Mouse (Mus musculus) kidney, adult 9 months (tissue): ENCODE measurements at regions not wholly inside any gene's neighbourhood (a gene's known extent, or its start where the extent isn't known, plus 50 kb on each side); places are given as distances from the start of the nearest gene placed in this dataset.

Experiments
- DNase-seq: peaks from one replicate; pipeline ENCODE4 v3.0.0; 2022

DNA sequence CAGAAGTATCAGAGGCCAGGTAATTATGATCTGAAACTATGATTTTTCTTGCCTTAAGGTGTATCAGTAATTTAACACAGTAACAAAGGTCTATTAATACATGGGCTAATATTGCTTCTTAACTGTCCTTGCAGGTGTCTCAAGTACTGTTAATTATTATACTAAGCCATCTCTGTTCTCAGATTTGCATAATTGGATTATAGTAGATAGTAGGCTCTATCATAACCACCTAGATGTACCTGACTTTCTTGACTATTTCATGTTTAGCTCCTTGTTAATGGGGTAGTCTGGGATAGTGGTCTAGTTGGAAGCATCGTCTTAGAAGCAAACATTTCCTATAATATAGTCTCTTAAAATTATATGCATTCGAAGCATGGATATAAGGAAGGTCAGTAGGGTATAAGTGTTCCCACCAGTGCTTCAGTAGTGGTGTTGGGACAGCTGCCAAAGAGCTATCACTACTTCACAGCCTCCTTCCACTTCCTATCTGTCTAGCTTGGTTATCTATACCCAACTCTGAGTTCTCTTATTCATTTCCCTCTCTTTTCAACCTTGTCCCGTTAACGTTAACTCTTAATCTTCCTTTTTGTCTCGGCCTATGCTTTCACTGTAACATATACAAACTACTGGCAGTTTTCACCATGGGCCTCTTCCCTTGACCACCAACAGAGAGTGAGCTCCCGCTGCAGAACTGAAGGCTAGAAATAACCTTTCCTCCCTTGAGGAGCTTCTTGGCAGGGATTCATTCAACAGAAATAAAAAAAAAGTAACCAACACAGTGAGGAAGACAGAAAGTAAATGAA is 630.9 kb upstream of the Lcorl start:
- no peak for DNase-seq

DNA sequence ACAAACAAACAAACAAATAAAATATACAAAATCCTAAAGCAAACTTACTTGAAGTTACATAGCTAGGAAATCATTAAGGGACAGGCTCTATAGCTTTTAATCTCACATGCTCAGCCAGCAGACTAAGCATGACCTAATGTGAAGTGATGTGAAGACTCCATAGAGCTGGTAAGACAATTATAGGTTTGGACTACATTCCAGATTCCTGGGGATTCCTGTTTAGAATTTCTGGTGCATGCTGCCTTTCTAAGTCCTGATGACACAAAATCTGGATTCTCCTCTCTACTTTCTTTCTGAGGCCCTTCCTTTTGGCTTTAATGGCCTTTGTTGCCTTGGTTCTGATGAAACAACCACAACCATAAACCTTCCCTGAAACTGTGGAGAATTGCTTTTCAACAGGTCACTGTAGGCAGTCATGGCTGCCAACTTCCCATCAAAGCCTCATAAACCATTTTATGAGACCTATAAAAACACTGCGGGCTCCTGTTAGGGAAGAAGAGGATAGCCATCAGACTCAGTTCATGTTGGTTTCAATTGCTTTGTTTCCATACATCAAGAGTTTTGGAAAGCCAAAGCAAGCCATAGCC is 629.4 kb upstream of the Lcorl start:
- DNase-seq: no peak

DNA sequence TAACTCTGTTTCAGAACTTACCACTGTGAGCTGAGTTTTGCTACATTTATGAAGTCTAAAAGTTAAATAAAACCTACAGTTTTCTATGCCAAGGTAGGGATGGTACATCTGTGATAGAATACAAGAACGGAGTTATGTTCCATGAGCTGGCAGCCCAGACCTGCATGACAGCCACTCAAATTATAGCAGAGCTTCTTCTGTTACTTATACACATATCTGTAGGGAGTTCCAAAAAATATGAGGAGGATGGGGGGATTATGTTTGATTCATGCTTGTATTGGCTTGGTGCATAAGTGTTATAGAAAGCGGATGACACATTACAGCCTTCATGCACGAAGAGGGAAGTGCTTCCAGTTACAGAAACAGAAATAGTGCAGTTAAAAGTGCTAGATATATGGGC is 598.9 kb upstream of the Lcorl start:
- DNase-seq: no peak

DNA sequence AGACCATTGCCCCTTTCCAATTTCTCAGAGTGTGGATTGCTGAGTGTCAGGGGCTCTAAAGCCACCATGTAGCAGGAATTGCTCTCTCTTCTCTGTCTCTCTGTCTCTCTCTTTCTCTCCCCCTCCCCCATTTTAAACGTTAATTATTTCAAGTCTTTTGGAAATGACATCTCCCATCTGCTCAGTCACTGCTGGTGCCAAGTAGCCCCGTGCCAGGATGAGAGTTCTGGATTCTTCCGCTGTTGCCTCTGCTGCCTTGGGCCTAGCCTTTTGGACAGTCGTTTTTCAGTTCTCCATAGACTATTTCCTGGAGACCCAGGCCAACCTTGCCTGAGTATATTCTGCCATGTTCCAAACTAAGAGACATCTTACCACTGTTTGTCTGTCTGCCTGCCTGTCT is 590.9 kb upstream of the Lcorl start:
- DNase-seq: no peak

DNA sequence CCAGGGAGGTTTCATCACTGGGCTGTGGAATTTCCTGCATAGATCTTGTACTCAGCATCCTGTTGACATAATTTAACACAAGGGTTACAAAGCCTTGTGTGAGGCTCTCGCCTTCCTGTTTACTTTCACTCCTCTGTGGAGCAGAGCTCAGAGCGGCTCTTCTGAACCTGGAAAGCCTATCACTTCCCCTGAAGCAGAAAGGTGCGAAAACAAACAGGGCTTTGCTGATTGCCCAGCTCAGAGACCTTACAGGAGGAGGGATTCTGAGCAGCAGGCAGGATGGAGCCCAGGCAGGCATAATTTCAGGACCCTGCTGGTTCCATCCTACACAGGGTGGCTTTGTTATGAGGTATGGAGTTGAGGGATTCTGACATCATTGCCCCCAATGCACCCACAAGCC is 588.4 kb upstream of the Lcorl start:
- no peak for DNase-seq

DNA sequence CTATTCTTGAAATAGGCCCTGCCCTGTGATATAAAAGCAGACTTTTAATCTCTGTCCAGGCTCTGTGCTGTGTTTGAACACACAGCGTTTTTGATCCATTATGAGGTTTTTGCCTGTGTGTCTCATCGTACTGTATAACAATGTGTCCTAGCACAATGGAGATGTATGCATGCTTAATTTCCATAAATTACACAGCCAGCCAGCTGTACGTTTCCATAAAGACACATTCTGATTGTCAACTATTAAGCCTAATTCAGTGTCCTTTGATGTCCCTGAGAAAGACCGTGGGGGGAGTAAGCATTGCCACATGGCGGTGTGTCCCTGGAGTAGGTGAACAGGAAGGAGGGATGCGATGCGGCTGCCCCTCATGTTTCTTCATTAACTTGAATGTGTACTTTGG is 587.7 kb upstream of the Lcorl start:
- no peak for DNase-seq

DNA sequence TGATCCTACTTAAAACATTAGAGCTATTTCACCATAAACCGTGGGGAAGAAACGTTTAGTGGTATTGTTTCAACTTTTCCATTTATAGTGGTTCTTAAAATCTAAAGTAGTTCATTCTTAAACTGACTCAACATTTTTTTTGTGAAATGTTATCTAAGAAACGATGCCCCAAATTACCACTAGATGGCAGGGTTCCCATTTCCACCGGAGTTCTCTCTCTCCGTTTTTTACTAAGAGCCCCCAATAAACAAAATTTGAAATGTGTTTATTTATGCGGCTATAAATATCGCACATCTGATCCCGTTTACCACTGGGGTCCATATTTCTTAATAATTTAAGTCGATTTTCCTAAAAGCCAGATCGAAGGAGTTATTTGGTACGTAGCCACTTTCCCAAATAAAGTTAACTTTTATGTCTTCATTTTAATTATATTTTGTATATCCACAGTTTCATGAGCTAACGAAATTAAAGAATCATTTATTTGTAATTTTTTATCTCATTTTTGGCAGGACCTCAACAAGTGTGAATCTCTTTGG is 586.5 kb upstream of the Lcorl start:
- peak; percentile 23 for DNase-seq

DNA sequence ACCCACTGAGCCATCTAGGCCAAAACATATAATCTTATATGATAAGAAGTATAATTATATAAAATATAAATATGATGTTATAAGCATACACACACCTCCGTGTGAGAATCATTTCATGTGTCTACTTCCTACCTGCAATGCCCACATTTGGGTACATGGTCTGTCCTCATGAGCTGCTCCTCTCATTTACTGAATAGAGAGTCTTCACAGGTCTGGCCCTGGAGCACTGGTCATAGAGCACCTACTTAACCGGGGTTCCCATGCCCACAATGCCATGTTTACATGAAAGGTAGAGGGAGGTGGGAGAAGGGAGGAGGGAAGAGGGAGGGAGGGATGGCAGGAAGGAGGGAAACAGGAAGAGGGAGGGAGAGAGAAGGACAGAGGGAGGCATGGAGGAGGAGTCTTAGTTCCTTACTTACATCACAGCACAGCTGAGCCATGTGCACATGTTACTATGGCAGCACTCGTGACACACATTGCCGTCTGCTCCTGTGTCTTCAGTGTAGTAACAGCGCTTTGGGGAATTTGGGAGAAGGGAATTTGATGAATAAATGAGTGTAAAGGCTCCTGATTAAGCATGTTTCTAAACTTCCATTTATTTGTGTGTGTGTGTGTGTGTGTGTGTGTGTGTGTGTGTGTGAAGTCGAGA is 585.3 kb upstream of the Lcorl start:
- DNase-seq: no peak

DNA sequence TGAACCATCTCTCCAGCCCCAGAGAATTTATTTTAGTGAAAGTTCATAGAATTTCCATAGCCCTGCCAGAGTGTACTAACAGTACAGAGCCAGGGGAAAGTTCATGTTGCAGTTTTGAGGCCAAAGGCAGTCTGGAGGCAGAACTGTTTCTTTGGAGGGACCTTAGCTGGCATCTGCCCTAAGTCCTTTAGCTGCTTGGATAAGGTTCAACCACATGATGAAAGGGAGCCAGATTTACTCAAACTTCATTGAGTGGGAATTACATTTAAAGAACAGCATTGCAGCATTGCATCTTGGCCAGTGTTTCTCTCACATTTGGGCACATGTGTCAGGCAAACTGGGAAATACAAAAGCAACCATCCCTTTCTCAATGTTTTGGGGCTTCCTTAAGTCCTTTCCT is 584.3 kb upstream of the Lcorl start:
- peak; percentile 9 for DNase-seq

DNA sequence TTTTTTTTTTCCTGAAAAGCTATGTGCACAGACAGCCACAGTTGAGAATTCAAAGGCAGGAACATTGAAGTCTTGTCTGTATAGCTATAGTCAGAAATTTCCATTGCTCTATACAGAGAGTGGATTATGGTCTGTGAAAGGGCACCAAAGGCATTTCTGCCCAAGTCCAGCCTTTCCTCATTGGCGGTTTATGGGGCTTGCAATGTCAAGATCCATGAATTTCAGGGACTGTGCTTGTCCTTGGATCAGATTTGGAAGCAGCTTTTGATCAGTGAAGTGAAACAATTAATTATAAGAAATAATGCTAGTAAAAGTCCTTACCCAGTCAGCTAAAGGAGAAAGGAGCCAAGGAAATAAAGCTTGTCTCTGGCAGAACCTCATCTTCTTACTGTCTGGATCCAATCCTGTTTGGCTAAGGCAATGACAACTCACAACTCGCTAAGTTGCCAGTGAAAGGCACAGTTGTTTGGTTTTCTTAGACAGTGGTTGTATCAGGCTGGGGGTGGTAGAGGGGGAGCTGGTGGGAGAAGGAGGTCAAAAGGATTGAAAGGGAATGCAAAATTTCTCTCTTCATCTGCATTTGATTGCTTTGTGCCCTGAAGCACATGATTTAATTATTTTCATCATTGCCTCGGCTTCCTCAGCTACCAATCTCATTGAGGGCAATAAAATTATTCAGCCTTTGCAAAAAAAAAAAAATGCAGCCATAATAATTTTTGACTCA is 574.4 kb upstream of the Lcorl start:
- peak; percentile 10 for DNase-seq

DNA sequence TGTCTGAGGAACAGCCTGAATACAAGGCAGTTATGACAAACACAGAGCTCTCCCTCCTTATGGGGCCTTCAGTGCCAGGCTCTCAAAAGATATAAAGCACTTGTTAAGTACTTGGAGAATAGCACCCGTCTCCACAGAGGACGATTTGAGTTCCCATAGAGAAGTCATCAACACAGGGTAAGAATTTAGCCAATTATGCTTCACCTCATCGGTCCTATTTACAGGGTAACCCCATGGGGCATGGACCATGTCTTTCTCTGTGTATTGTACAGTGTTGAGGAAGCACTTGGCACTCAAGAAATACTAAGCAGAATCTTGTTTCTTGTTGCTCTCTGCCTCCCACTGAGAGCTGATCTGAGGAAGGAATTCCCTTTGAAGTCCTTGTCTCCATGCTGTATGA is 565.3 kb upstream of the Lcorl start:
- no peak for DNase-seq

DNA sequence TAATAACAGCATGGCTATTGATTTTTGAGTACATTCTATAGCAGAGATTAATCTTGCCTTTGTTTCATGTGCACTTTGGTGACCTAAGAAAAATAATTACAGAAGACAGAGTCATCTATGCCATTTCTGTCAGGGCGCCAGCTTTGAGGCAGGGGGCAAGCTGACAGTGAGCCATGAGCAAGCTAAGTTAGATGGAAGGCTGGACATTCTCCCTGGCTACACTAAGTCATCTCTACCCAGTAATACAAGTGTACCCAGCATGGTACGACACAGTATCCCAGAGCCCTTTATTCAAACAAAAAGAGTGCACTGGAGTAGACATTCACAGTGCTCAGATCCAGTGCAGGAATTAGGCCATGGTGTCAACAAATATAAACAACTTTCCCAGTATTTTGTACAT is 549.6 kb upstream of the Lcorl start:
- no peak for DNase-seq

DNA sequence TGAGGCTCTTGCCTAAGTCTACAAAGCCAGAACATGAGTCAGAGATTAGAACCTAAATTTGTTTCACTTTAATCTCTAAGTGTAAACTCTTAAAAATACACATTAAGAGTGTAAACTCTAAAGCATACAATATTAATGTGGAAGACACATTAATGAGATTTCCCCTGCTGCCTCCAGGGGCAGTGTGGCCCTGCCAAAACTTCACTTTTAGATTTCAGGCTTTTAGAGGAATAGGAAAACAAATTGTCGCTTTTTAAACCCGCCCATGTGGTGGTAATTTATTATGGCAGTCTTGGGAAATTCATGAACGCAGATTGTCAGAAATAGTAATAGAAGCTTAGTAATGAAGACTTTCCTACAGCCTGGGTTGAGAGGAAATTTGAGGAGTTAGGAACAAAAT is 549.0 kb upstream of the Lcorl start:
- DNase-seq: no peak

DNA sequence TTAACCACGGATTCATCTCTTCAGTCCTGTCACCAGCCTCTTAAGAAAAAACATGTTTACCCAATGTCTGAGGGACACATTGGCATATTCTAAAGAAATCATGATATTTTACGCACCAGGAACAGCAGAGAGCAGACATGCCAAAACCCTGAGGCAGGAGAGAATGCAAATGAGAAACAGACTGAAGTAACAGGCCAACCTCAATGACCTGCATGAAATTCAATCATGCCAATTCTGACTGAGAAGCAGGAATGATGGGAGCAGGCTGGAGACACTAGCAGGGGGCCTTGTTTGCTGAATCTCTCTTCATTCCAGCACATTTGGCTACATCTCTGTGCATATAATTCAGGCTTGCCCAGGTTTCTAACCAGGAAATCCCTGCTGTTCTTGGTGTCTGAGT is 529.2 kb upstream of the Lcorl start:
- DNase-seq: no peak

DNA sequence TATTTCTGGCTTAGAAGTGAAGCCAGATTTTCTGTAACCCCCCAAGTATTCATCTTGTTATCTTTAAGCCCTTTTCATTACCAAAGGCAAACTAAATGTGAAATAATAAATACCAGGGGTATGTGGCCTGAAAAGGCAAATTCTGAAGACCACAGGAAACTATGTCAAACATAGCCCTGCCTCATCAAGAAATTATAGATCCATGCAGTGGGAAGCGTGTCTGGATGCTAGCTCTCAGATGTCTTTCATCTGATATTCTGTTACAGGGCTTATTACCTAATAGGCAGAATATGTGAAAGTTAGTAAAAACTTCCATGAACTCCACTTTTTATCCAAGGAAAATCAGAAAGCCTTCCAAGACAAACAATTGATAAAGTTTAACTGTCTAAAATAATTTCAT is 509.9 kb upstream of the Lcorl start:
- no peak for DNase-seq

DNA sequence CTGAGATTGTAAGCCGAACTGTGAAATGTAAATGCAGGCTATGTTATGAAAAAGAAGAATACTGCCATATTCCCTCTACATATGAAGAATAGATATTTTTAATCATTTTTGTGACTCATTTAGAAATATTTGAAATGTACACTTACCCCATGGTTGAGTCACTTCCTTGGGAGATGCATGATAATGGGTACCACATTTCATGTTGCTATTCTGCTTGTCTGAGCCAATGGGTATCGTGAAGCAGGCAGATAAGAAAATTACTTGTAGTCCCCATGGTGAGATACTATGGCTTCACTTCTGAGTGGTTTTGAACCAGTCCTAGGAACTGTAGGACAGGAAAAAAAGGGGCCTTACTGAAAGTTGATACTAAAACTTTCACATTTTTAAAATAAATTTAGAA is 506.2 kb upstream of the Lcorl start:
- DNase-seq: no peak

DNA sequence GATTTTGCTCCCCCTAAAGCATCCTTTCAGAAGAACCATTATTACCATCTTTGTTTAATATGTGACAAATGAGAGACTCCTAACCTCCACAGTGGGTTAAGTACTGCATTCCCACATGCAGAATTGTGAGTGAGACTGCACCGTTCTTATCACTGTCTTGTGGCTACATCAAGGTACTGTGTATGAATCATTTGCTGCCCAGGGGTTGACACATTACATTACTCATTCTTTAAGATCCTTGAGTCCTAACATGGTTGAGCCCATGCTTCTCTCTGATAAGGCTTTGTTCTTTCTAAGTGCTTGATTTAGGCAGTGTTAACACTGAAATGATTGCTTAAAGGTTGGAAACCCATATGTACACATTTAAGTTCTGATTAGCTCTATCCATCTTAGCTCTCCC is 504.2 kb upstream of the Lcorl start:
- no peak for DNase-seq

DNA sequence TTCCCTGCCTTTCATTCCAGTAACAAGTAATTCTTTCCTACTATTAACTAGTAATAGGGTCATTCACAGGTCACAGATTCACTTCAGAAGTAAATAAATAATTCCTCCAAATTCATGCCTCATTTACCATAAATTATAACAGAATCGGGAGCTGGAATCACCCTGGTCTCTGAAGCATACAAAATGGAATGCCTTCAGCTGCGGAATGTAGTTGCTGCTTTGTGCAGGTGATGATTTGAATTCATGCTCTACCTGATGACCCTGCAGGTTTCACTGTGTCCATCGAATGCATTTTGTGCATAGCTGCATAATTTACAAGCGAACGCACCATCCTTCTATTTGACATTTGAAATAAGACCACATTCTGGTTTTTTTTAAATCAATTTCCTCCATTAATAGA is 491.0 kb upstream of the Lcorl start:
- peak; percentile 1 for DNase-seq

DNA sequence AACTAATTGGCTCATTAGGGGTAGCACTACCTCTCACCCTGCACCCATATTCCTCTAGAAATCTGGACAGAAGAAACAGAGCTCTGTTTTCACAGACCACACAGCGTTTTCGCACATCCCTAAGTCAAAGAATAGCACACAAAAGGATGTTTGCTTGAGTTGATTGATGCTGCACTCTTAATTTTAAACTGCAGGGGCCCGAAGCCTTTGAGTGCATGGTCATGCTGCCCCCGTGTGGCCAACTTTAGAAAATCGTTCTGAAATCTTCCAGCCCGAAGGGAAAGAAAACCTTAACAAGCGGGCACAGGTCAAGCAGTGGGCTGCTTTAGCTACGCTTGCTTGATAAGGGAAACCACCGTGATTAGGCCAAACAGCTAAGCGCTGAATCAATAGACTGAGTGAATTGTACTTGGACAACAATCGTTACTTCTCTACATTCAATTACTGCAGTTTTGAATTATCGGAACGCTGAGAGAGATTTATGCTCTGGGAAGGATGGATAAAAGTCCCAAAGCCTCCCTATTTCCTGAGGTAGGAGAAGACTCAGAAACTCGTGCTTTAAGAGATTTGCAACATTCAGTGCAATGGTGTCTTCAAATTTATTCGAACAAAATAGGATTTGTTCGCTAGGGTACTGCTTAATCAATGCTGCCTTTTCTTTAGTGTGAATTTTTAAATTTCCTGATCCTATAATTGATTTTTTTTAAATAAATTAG is 490.1 kb upstream of the Lcorl start:
- DNase-seq: peak; percentile 68

DNA sequence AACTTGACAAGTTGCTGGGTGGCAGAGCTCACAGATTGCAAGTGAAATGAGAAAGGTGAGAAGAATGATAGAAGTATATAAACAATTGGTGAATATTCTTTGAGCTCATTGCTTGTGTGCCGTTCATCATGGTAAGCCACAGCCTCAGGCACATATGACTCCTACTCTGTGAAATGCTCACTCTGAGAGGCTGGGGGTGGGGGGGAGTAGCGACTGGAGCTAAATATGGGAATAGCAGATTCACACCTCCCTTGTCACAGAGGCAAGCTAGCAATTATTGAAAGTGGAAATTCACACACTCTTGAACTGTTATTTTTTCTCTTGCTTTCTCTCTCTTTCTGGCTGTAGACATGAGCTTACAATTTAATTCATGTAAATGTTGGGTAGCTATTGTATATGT is 481.0 kb upstream of the Lcorl start:
- DNase-seq: no peak

DNA sequence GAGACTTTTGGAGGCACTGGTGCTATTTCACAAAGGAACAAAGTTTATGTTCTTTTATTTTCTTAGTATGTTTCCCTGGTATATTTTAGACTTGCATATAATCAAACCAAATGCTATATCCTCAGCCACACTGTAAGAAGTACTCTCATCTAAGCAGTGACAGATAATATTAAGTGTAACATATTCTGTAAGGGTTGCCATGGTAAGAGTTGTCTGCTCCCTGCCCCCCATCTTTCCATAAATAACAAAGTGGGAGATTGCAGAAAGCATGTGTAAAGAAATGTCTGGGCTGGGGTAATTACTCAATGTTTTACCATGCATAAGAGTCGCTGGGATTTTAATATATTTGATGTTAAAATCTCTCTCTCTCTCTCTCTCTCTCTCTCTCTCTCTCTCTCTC is 473.5 kb upstream of the Lcorl start:
- DNase-seq: no peak
